Mouse (Mus musculus): Measurements from ENCODE around the gene Slc7a11. TPM values are rescaled to one million over a fixed set of nuclear protein-coding genes. Genes with fewer than 3 reads are reported as not detected.

Gene Slc7a11
- total RNA-seq, 2 experiments from 2014 or later: 23.0 to 28.7 TPM

DNA sequence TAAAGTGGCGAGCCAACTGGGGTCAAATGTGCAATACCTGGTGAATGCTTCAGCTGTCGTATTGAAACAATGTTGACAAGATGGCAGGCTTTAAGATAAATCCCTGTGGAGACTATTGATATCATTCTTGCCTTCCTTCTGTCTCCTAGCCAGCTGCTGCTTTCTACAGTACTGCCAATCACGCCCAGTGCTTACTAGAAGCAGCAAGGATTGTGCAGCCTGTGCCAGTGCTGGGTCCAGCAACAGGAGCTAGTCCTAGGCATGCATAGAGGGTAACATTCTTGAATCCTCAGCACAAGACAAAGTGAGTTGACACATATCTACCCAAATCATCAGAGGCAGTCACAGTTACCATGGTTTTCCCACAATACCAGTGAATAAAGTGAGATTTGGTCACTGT lies 129.6 kb downstream of the Slc7a11 start:
- DNase-seq (ENCODE audit: extremely low spot score in 1 of 2, low spot score in 1 of 2): no peak

DNA sequence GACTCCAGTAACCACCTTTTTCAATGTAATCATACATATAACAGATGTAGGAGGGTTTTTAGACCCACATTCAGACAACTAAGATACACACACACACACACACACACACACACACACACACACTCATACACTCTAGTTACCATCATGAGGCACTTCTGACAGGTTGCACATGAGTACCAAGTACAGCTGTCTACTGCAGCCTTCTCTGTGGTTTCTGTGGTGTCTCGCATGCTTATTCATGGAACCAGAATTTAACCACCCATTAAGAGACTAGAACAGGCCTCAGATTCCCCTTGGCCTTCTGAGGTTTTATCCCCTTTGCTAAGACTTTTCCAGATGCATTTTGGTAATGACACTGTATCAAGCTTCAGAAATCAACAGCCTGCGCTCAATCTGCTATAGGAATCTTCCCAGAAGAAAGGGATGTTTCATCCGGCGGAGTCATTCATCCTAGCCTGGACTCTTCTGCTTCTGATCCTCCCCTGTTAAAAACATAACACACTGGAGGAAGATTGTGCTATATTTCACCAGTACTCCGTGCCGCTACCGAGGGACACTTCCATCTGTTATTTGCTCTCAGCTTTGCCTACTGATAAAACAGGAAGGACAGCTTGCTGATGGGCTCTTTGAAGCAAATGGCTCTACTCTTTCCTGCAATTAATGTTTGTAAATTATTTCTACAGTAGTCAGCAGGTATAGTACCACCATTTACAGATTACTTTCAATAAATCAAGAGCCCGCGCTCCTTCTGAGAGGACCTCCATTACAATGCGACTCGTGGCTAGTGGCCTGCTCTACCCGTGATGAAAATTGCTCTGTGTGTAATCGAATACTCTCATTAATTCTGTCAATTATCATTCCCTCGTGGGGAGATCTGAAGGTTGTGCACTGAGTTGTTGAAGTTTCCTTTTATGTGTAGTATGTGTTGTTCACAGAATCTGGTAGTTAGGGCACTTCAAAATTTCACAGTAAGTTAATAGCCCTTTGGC lies 135.8 kb downstream of the Slc7a11 start:
- no peak for DNase-seq (ENCODE audit: extremely low spot score in 1 of 2, low spot score in 1 of 2)

DNA sequence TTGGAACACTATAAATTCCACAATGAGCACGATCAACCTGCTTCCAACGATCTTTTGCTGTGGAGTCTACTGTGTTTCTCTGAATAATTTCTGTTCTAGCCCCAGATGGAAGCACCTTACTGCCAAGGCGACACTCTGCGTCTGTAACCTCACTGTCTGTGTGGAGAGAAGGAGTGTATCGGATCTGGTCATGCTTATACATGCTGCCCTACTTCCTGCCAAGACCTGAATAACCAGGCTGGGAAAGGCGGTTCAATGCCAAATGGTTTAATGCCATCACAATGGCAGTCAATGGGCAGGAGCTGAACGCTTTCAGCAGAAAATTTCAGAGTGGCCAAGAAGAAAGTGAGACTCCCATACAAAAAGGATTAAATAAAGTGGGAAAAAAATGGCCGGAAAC lies 137.1 kb downstream of the Slc7a11 start:
- no peak for DNase-seq (ENCODE audit: extremely low spot score in 1 of 2, low spot score in 1 of 2)

DNA sequence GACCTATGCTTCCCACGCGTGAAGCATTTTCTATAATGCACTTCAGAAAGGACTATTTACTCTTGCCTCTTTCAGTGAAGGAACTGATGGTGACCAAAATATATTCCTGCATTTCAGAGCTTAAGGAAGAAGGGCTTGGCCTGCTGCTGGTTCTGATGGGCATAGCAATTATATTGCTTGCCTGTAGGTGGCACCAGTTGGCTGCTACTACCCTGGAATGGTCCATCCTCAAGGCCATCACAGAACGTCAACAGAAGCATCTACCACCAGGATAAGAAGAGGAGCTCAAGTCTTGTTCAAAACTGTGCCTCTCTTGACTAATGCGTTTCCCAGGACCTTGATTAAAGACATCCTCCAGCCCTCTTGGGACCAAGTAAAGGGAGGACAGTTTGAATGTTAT lies 139.3 kb downstream of the Slc7a11 start:
- DNase-seq (ENCODE audit: extremely low spot score in 1 of 2, low spot score in 1 of 2): peak in 1 of 2 experiments; percentile 41

DNA sequence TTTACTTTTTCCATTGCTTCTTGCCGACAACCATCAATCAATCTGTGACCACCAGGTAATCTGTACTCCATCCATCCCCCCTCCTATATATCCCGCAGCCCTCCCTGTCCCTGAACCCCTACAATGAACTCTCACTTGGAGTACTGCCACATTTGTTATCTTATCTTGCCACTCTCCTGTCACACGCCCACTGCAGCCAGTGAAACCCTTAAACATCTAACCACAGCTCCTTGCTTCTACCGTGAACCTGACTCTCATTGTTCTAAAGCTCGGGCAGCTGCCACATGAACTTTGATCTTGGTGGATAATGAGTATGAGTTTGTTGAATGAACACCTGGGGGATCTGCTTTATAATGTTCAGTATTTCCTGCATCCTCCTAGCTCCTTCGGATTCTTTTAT lies 140.8 kb downstream of the Slc7a11 start:
- DNase-seq (ENCODE audit: extremely low spot score in 1 of 2, low spot score in 1 of 2): no peak

DNA sequence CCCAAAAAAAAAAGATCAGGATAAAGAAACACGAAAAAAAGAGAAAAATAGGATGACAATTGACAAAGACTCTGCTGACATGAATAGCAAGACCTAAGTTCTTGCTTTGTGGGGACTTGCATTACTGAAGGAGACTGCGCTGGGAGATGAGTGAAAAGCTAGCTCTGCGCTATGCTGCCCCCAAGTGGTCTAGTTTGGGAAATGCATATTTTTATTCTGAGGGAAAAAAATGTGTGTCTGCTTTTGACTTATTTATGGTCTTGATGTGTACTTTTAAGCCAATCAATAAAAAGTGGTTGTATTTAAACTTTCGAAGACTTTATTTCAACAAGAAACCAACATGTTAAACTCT lies 142.5 kb downstream of the Slc7a11 start:
- DNase-seq (ENCODE audit: extremely low spot score in 1 of 2, low spot score in 1 of 2): peak; percentile 28 to 66

DNA sequence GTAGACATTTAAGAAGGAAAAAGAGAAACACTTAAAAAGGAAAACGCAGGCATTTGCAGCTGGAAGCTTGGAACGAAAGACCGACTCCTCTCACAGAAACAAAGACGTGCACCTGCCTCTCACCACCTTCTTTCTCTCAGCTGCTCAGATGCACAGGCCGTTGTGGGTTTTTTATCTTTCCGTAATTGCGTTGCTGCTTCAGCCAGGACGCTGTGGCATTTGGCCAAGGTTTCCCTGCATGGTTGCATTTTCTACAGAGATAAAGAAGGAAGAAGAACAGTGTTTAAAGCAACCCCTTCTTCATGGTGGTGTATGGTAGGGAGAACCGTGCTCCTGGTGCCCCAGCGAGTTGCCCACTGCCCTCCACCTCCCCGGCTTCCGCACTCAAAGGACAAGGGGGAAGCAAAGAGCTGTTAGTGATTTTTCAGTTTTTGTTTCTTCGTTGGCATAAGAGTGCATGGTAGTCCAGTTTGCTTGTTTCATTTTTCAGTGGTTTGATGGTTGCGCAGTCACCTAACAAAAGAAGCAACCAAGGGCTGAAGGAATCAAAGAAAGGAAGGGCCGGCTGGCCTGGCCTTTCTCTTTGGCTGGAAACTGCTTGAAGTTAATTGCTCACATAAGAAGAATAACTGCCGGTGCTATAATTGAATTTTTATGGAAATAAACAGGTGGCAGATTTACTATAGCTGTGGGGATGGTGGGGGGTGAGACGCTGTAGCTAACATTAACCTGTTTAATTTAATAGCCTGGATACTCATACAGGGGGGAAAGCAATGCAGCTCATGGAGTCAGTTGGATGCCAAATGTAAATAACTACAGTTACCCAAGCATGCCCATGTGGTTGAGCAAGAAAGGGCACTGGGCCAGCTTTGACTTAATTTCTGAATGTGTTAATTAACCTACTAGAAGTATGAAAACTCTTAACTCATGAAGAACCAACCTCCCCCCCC lies 143.1 kb downstream of the Slc7a11 start:
- no peak for DNase-seq (ENCODE audit: extremely low spot score in 1 of 2, low spot score in 1 of 2)

DNA sequence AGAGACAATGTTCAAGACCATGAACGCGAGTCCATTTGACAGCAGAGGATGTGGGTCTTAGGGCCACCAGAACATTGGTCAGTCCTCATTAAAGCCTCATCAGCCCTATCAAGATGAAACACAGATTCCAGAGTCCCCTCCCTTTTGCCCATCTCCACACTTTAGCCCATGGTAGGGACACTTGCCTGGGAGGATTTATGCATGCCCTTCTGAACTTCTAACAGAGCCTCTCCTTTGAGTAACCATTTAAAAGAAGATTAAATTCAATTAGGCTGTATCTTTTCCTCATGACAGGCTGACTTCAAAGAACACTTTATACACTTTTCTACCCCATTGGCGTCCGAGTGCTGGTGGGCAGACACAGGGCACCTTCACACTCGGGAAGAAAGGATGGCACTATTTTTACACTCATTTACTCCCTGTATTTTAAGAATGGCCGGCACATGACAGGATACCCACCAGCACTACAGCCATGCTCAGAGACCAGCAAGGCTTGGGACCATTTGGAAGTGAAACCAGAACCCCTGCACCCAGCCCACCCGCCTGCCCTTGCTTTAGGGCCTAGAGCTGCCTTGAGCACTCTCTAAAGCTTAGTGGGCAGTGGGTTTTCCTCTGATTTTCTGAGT lies 144.9 kb downstream of the Slc7a11 start:
- DNase-seq (ENCODE audit: extremely low spot score in 1 of 2, low spot score in 1 of 2): no peak

DNA sequence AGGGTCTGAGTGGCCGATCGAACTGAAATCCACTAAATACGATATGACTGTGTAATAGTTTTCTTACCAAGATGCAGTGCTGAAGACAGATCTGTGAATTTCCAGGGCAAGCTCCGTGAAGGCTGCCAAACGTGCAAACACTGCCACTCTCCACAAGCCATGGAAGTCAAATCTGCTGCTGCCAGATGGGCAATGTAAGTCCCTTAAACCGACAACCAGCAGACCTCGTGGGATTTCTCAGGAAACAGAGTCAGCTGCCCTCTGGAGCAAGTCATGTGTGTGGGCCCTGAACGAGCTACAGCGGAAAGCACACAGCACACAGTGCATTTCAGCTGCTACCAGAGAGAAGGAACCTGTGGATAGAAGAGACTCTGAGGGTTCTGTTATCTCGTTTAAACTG lies 146.5 kb downstream of the Slc7a11 start:
- DNase-seq (ENCODE audit: extremely low spot score in 1 of 2, low spot score in 1 of 2): no peak

DNA sequence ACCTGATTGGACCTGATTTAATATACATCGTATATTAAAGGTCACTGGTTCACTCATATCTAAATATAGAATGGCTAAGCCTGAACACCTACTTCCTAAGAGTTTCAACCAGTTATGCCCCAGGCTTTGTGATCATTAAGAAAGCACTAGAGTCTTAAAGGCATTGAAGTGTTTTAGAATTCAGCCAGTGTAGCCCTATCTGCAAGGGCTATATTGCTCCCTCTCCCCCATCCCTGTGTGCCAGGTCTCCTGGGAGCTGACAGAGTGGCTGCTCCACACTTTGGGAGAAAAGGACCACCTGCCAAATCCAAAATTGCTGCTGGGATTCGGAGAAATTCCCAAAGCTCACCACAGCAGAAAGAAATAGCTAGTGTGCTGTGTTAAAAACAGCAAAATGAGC lies 168.4 kb downstream of the Slc7a11 start:
- no peak for DNase-seq (ENCODE audit: extremely low spot score in 1 of 2, low spot score in 1 of 2)

DNA sequence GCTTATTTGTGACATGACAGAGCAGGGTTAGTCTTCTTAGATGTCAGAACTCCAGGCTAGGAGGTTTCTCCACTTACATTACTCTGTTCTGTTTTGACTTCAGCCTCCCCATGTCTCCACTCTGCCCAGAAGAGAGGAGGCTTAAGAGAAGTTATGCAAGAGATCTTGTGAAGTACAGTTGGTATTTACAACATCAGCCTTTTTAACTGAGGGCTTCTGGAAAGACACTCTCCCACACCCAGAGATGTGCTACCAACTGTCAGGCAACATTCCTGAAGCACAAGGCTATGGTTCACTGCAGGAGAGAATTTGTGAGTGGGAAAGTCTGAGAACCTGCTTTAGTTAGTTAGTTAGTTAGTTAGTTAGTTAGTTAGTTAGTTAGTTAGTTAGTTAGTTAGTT lies 171.2 kb downstream of the Slc7a11 start:
- no peak for DNase-seq (ENCODE audit: extremely low spot score in 1 of 2, low spot score in 1 of 2)

DNA sequence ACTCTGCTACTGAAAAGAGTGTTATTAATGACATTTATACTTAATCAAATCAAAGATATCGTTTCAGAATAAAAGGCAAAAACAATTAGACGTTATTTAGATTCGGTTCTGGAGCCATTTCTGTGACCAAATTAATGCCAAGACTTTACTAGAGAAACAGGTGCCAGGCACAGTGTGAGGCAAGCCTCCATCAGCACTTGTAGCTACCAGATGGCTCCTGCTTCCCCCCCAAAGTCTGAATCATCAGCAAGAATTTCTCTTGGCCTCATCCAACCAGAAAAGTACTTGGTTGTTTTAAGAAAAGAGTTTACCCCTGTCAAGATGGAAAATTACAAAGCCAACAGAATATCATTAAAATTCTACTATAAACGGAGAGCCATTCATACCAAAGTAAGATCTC lies 173.7 kb downstream of the Slc7a11 start:
- peak in 1 of 2 experiments; percentile 10 for DNase-seq (ENCODE audit: extremely low spot score in 1 of 2, low spot score in 1 of 2)

DNA sequence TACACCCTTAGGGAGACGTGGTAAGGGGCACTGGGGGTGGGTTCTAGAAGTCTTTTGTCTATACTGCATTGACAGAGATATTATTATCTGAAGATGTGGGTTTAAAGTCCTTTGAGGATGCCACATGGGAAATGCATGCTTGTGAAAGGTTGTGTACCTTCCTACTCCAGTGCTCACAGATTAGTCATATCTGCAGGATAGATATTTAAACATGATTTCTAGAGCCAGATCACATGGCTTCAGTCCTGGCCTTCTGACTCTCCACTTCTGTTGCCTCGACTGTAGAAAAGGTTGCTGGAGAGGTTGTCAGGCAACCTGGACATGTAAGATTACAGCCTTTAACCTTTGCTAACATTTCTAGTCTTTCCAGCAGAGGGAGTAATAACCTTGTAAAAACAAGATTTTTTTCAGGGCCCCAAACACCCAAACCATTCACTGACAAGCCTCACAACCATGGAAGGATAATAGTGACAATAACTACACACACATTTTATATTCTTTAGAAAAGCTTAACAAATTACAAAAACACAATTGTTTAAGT lies 180.8 kb downstream of the Slc7a11 start:
- DNase-seq (ENCODE audit: extremely low spot score in 1 of 2, low spot score in 1 of 2): no peak

DNA sequence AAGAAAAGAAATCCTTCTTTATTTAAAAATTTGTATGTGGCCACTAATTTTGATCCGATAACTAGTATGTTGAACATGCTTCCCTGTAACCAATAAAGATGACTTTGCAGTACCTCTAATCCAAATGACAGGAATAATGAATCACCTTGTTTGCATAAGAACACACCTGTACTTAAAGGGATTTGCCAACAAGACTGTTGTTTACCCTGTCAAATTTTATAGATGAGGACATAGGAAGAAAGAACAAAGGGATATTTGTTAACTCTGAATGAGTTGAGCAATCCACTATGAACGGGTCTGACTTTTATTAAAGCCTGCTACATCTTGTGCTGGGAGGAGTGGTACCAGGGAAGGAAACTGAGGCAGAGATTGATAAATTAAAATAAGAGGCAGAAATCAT lies 181.3 kb downstream of the Slc7a11 start:
- no peak for DNase-seq (ENCODE audit: extremely low spot score in 1 of 2, low spot score in 1 of 2)

DNA sequence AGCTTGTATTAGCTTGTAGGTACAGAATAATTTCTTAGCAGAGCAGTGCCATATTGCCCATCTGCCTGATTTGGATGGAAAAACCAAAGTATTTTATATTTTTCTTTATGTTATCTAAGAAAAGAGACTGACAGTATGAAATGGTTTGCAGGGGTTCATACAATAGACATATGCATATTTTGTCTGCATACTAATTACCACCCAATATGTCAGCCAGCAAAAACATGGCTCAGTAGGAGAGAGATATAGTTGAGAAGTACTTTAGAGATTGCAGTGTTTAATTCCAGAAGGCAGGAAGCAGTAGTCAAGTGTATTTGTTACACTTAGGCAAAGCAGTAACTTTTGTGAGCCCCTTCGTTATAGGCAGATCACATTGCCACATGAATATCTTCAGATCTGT lies 182.7 kb downstream of the Slc7a11 start:
- no peak for DNase-seq (ENCODE audit: extremely low spot score in 1 of 2, low spot score in 1 of 2)

DNA sequence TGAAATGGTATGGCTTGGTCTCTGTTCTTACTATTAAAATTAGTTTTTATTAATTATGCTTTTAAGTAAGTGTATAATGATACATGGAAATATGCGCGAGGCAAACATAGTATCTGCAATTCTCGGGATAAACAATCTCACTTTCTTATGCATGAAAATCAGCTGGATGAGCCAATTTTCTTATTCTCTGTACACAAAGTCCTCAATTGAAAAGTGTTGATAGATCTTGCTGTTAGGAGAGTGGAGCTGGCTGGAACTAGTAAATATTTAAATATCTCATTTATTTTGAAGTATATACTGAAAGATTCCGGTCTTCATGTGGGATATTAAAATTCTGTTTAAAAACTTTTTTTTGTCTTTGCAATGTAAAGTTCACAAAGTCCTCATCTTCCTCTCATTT lies 184.6 kb downstream of the Slc7a11 start:
- no peak for DNase-seq (ENCODE audit: extremely low spot score in 1 of 2, low spot score in 1 of 2)

DNA sequence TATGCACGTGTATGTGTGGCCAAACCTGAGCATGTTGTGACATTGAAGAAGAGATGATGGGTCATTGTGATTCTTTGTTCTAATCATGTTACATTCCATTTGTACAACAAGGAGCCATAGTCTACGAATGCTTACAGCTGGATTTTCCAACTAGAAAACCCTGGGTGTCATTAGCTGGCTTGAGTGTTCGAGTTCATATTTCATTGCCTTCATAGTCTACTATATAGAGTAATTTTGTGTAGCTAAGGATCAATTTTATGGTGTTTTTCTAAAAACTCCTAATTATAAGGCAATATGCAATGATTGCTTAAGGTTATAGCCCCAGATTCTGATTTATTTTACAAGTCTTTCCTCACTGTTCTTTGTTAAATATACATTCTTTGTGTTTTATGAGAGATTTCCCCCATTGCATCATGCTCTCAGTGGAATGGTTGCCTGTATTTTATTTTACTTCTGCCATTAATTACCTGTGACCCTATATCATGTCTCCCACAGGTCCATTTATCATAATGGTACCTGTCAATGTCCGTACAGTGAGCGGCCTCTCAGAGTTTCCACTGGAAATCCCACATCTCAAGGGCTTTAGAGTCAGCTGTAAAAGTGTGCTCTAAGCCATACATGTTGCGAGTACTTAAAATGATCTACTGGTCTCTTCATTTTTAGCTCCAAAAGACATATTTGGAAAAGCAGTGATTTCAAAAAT lies 193.7 kb downstream of the Slc7a11 start:
- no peak for DNase-seq (ENCODE audit: extremely low spot score in 1 of 2, low spot score in 1 of 2)

DNA sequence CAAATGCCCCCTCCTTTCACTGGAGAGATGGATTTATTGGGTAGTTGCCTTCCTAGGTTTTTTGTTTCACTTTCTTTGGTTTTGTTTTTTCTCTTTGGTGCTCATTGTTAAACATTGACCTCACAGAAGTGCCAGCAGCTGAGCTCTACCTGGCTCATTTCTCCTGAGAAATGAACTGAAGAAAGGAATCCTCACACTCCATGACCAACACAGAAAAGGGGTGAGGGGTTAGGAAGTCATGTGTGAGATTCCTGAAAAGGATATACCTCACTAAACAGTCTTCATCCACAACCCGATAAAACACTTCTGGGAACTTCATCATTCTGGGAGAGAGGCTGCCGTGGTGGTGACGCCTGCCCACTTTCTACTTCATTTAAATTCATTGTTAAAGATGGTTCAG lies 207.4 kb downstream of the Slc7a11 start:
- DNase-seq (ENCODE audit: extremely low spot score in 1 of 2, low spot score in 1 of 2): no peak

DNA sequence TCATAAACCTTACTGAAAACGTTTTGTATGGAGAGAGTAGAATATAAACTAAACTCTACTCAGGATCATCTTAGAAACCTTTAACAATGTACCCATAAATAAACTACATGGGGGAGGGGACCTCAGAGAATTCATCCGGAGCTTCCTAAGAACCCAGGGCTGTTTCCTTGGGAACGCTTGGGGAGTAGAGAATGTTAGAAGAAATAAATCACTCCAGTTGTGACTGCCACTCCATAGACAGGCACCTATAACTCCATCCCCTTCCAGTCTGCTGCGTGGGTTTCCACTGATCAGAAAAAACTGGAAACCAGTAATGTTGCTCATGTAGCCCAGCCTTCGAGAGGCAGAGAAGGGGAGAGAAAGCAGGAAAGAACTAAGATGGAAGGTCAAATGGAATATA lies 210.3 kb downstream of the Slc7a11 start:
- no peak for DNase-seq (ENCODE audit: extremely low spot score in 1 of 2, low spot score in 1 of 2)
